ENCODE assay signal across 25 mouse cellular contexts in the genomic region with DNA sequence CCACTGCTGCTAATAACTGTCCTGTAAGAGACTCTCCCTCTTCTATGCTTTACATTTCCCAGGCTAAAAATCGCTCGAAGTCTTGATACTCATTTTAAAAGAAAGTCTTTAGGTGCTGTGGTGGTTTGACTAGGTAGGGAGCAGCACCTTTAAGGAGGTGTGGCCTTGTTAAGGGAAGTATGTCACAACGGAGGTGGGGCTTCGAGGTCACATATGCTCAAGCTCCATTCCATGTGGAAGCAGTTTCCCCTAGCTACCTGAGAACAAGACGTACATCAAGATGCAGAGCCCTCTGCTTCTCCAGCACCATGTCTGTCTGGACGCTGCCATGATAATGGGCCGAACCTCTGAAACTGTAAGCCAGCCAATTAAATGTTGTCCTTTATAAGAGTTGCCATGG. TPM values are rescaled to one million over a fixed set of nuclear protein-coding genes. Genes with fewer than 3 reads are reported as not detected.
"Had no signal": no experiment of that assay in that cellular context is flagged by ENCODE, and none has a peak within 500 bp of the region (broad histone marks: within the 10 kb centered on the region; RNA-seq: fewer than 3 reads in every experiment).

No protein-coding gene starts in this region.

- H3K4me3 ChIP-seq: limb, embryonic 12.5 days; limb, embryonic 15.5 days; midbrain, embryonic 13.5 days; myocyte; neural tube, embryonic 13.5 days; stomach, embryonic 15.5 days had no signal

- DNase-seq: kidney, adult 18-20 months; kidney, adult 9 months; kidney, postnatal 14 days; left cerebral cortex, postnatal 4 days; liver, postnatal 0 days; lung, embryonic 14.5 days; retina, postnatal 1 day; right cerebral cortex, postnatal 25 days; spleen, adult 18-20 months; thymus, adult 2 months; thymus, postnatal 14 days; thymus, postnatal 4 days had no signal

- H3K4me2 ChIP-seq: limb, embryonic 12.5 days; limb, embryonic 15.5 days; liver, embryonic 11.5 days; lung, embryonic 14.5 days; midbrain, embryonic 13.5 days; neural tube, embryonic 13.5 days; stomach, embryonic 15.5 days had no signal

- H3K9ac ChIP-seq: limb, embryonic 12.5 days; limb, embryonic 15.5 days; liver, embryonic 14.5 days; liver, postnatal 0 days; lung, embryonic 14.5 days; midbrain, embryonic 13.5 days; neural tube, embryonic 13.5 days; stomach, embryonic 15.5 days had no signal

- ATAC-seq: intestine, embryonic 16.5 days; liver, postnatal 0 days; lung, postnatal 0 days; midbrain, embryonic 13.5 days; midbrain, embryonic 16.5 days had no signal

- H3K27ac ChIP-seq: limb, embryonic 12.5 days; limb, embryonic 15.5 days; liver, embryonic 14.5 days; macrophage; midbrain, embryonic 13.5 days; neural tube, embryonic 13.5 days; stomach, embryonic 15.5 days had no signal

- H3K9me3 ChIP-seq: limb, embryonic 12.5 days; limb, embryonic 15.5 days; midbrain, embryonic 13.5 days; neural tube, embryonic 13.5 days; stomach, embryonic 15.5 days had no signal

- H3K27me3 ChIP-seq: limb, embryonic 12.5 days; limb, embryonic 15.5 days; midbrain, embryonic 13.5 days; neural tube, embryonic 13.5 days; stomach, embryonic 15.5 days had no signal

RNA-seq across cellular contexts. Expression of gene Ak7, which starts 27.6 kb away (rescaled TPM):
- total RNA-seq: monocyte, adult 5-6 weeks had no signal
- polyA plus RNA-seq: lung, embryonic 14.5 days; macrophage had no signal
